Mouse (Mus musculus) splenic B cell, adult 2 months (primary cell): ENCODE data around the gene Slc25a33.

Experiments
- DNase-seq: peaks from one replicate; pipeline ENCODE4 v3.0.0-alpha.2; 2011; ENCODE audit warnings: low read depth, low spot score
- H3K27me3 ChIP-seq: 2 replicates; pipeline ENCODE4 v1.6.1; 2012; ENCODE audit warnings: mild to moderate bottlenecking, low read length, moderate library complexity, mixed read lengths; ENCODE audit not compliant: control insufficient read depth, poor library complexity, insufficient read depth, severe bottlenecking
- H3K36me3 ChIP-seq: 2 replicates; pipeline ENCODE4 v1.6.1; 2012; ENCODE audit warnings: mild to moderate bottlenecking, low read length, moderate library complexity, mixed read lengths; ENCODE audit not compliant: control insufficient read depth, poor library complexity, insufficient read depth, severe bottlenecking

The Slc25a33 gene

GRCm38 (mm10) chr4:149714542-149714941 lies 59.5 kb downstream of the Slc25a33 start:
- H3K27me3 ChIP-seq = no peaks in the 10 kb centered on the region
- no peaks in the 10 kb centered on the region; the same call in 1 of the 2 replicates for H3K36me3 ChIP-seq
- no peak for DNase-seq

DNA sequence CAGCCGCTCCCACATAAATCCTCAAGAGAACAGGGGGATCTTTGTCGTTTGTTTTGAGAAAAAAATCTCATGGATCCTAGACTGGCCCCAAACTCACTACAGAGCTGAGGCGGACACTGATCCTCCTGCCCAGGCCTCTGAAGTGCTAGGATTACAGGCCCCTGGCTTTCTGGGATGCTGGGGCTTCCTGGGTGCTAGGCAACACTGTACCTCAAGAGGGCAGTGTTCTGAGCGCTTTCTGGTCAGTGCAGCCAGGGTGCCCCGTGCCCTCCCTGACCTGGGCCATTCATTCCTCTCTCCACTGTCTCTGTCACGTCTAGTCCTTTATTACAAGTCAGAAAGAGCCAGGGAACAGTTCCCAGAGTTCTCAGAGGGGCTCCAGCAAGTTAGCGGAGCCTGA lies 62.1 kb downstream of the Slc25a33 start:
- Histone ChIP-seq H3K36me3 (no peaks in the 10 kb centered on the region; the same call in 1 of the 2 replicates), H3K27me3 (no peaks in the 10 kb centered on the region)
- DNase-seq = peak; percentile 63

DNA sequence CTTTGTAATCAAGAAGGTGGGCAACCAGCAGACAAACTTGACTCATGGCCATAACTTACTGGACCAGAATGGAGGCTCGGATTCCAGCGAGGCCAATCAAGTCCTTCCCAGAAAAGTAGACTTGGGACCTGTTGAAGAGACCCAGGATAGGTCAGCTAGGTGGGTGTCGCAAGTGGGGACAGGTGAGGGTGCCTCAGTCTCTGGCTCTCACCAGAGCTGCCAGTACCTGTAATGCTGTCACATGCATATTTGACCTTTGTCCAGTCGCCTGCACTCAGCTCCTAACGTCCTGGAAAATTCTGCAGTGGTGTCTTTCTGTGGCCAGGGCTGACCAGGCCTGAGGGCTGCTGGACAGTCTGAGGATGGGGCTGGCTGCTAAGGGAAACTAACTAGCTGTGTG lies 62.6 kb downstream of the Slc25a33 start:
- Histone ChIP-seq H3K36me3 (no peaks in the 10 kb centered on the region; the same call in 1 of the 2 replicates), H3K27me3 (no peaks in the 10 kb centered on the region)
- no peak for DNase-seq

DNA sequence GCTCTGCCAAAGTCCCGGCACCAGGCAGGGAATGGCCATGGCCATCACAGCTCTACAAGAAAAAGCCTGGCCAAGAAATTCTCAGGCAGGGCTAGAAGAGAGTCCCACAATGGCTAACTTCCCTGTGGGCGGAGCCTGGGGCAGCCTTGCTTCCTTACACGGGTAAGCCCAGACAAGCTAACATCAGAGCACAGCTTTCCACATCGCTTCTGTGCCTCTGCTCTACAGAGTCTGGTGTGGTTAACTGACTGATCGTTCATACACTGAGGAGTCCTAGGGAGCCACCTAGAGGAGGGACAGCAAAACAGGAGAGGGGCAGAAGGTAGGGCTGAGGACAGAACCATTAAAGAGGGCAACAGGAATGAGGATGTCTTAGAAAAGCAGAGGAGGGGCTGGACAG lies 63.6 kb downstream of the Slc25a33 start:
- Histone ChIP-seq H3K27me3 (no peaks in the 10 kb centered on the region), H3K36me3 (no peaks in the 10 kb centered on the region)
- DNase-seq = peak; percentile 93

- H3K27me3 ChIP-seq = no peaks in the 10 kb centered on the region
- H3K36me3 ChIP-seq = no peaks in the 10 kb centered on the region
- DNase-seq = peak; percentile 90
Observed at GRCm38 (mm10) chr4:149705941-149706340, 68.1 kb downstream of the Slc25a33 start.

DNA sequence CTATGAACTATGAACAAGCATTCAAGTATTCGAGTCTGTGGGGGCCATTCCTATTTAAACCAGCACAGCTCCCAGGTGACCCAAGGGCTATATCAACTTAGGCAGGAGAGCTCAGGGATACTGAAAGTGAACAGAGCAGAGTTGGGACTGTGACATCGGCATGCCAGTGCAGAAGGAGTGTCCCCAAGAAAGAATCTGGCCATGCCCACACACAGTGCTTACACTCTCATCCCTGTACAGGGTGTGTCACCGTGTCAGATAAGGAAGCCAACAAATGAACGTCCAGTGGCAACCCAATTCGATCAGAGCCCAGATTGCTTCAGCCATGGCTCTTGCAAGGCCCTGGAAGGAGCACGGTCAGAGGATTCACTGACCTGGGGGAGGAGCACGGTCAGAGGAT lies 68.8 kb downstream of the Slc25a33 start:
- DNase-seq = no peak
- Histone ChIP-seq H3K27me3 (no peaks in the 10 kb centered on the region), H3K36me3 (no peaks in the 10 kb centered on the region)

GRCm38 (mm10) chr4:149702210-149702979 lies 71.7 kb downstream of the Slc25a33 start, which contains the start of gene Pik3cd:
Pik3cd (minus strand) TSS chr4:149702571.
- Histone ChIP-seq H3K27me3 (no peaks in the 10 kb centered on the region), H3K36me3 (peaks cover 2% of the 10 kb centered on the region; the same call in 1 of the 2 replicates)
- DNase-seq = peak; percentile 77

- peaks cover 2% of the 10 kb centered on the region; the same call in 1 of the 2 replicates for H3K36me3 ChIP-seq
- DNase-seq = peak; percentile 86
Observed at GRCm38 (mm10) chr4:149701426-149702209, 72.5 kb downstream of the Slc25a33 start.

GRCm38 (mm10) chr4:149699953-149700352 lies 74.1 kb downstream of the Slc25a33 start:
- DNase-seq = no peak
- H3K27me3 ChIP-seq = no peaks in the 10 kb centered on the region

More at GRCm38 (mm10) chr4:149701426-149702209, 72.5 kb downstream of the Slc25a33 start:
- no peaks in the 10 kb centered on the region for H3K27me3 ChIP-seq

DNA sequence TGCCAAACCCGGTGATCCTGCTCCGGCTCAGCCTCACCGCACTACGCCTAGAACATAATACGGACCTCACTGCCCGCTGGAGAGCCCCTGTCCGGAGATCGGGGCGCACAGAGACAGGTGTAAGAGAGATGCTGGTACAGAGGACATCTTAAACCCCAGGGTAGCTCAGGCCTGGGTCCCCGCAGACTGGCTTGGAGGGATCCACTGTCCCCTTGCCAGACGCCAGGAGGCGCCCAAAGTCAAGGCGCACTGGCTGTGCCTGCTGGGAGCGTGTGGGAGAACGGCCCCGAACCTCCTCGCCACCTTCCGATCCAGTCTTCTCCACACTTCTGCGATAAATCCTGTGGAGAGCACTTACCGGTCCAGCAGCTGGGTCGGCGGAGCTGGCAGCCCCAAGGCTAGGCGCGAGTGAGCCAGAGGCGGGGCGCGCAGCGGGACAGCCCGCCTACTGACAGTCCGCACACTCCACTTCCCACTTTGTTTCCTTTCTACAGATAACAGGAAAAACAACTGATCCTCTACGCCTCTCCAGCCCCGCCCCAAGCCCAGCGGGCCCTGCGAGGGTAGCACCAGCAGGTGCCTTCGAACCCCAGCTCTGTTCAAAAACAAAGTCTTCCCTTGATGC lies 75.8 kb downstream of the Slc25a33 start:
- Histone ChIP-seq H3K27me3 (no peaks in the 10 kb centered on the region), H3K36me3 (peaks cover 5% of the 10 kb centered on the region)
- DNase-seq = peak; percentile 74

More at GRCm38 (mm10) chr4:149699953-149700352, 74.1 kb downstream of the Slc25a33 start:
- peaks cover 2% of the 10 kb centered on the region; the same call in 1 of the 2 replicates for H3K36me3 ChIP-seq

GRCm38 (mm10) chr4:149697506-149698196 lies 76.4 kb downstream of the Slc25a33 start:
- DNase-seq = peak; percentile 79
- Histone ChIP-seq H3K36me3 (peaks cover 5% of the 10 kb centered on the region), H3K27me3 (no peaks in the 10 kb centered on the region)

DNA sequence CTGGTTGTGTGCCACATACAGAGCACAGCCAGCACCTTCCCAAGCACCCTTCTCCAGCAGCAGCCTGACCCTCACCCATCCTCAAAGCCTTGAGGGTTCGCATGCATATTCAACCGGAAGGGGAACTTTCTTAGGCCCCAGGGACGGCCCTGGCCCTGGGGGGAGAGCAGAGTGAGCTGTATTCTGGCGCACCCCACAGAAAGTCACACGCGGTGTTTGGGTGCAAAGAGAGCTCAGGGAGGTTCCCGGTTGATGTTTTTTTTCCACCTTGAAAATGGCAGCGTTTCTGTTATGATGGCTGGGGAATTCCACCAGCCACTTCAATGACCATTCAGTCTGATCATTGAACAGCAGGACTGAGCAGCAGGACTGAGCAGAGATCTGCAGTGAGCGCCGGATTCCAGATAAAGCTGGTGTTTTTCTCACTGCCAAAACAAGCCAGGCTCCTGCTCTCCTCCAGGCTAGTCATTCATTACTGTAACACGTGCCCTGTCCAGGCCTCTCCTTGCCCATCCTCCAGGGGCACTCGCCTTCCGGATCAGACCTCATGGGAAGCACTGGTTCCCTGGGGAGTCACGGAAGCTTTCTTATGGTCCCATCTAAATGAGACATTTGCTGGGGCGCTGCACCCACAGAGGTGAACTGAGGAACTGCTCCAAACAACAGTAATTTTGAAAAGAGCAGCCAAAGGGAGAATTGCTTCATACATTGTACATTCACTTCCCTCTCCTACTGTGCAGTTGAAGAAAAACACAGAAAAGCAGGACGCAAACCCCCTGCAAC lies 77.7 kb downstream of the Slc25a33 start:
- DNase-seq = peak; percentile 70
- H3K36me3 ChIP-seq = peaks cover 5% of the 10 kb centered on the region

More for the DNA sequence above, 77.7 kb downstream of the Slc25a33 start:
- H3K27me3 ChIP-seq = no peaks in the 10 kb centered on the region
